Mouse (Mus musculus) heart, embryonic 14.5 days (tissue): ENCODE measurements at regions not wholly inside any gene's neighbourhood (a gene's known extent, or its start where the extent isn't known, plus 50 kb on each side); places are given as distances from the start of the nearest gene placed in this dataset.

Source experiments
- ATAC-seq: fragments of 200-750 bp; cut with Nextera tagmentation; 2 replicates; pipeline ENCODE4 v1.8.0; 2017; ENCODE audit warnings: low read depth, moderate TSS enrichment; ENCODE audit not compliant: insufficient number of reproducible peaks, insufficient read depth, low FRiP score
- H3K27ac ChIP-seq, 2 experiments: fragments of 200-500 bp in 1 of 2; fragments of 300-500 bp in 1 of 2; sonication (generic) in 1 of 2; replicated peaks in 1 of 2; 2 replicates each; pipeline ENCODE4 v1.5.1; 2012 to 2014; ENCODE audit warnings: low read depth in 2 of 2, low read length in 2 of 2, control low read depth in 1 of 2, mild to moderate bottlenecking in 1 of 2, mixed read lengths in 1 of 2; ENCODE audit not compliant: control insufficient read depth in 1 of 2, insufficient read depth in 1 of 2
- H3K27me3 ChIP-seq: fragments of 300-500 bp; sonication (generic); 2 replicates; pipeline ENCODE4 v1.6.1; 2014; ENCODE audit warnings: mild to moderate bottlenecking, low read length, control low read depth; ENCODE audit not compliant: control insufficient read depth, insufficient read depth
- H3K36me3 ChIP-seq: fragments of 300-500 bp; sonication (generic); 2 replicates; pipeline ENCODE4 v1.6.1; 2014; ENCODE audit warnings: mild to moderate bottlenecking, control low read depth, low read length, mixed read lengths; ENCODE audit not compliant: control insufficient read depth, insufficient read depth
- H3K4me1 ChIP-seq, 2 experiments: fragments of 200-500 bp in 1 of 2; fragments of 300-500 bp in 1 of 2; sonication (generic) in 1 of 2; 2 replicates each; pipeline ENCODE4 v1.6.1; 2012 to 2014; ENCODE audit warnings: low read length in 2 of 2, control low read depth in 1 of 2, mixed read lengths in 1 of 2; ENCODE audit not compliant: control insufficient read depth in 2 of 2, insufficient read depth in 2 of 2
- H3K4me2 ChIP-seq: fragments of 300-500 bp; sonication (generic); 2 replicates; pipeline ENCODE4 v1.6.1; 2014; ENCODE audit warnings: mild to moderate bottlenecking, low read length
- H3K4me3 ChIP-seq, 2 experiments: fragments of 200-500 bp in 1 of 2; fragments of 300-500 bp in 1 of 2; sonication (generic) in 1 of 2; 2 replicates each; pipeline ENCODE4 v1.5.1; 2012 to 2014; ENCODE audit warnings: low read length in 2 of 2, mild to moderate bottlenecking in 2 of 2, control low read depth in 1 of 2, low read depth in 1 of 2, moderate library complexity in 1 of 2; ENCODE audit not compliant: control insufficient read depth in 1 of 2, insufficient read depth in 1 of 2
- H3K9ac ChIP-seq: fragments of 300-500 bp; sonication (generic); 2 replicates; pipeline ENCODE4 v1.6.1; 2014; ENCODE audit warnings: mild to moderate bottlenecking, low read length
- H3K9me3 ChIP-seq: fragments of 300-500 bp; sonication (generic); 2 replicates; pipeline ENCODE4 v1.6.1; 2016; ENCODE audit warnings: low read length, control low read depth; ENCODE audit not compliant: control insufficient read depth
- WGBS: fragments of 180-500 bp; shearing (Covaris S2); extraction: QIAGEN DNeasy Blood & Tissue Kit; methylation state at CpG from one replicate; pipeline ENCODE4 v1.1.7; 2014; 5-methylcytosine and 5-hydroxymethylcytosine counted together

GRCm38 (mm10) chr10:37409749-37410148 lies 271.0 kb upstream of the Marcks start:
- H3K4me2 ChIP-seq: no peak overlapping the region
- ATAC-seq: no peak
- no peak overlapping the region for H3K9ac ChIP-seq
- H3K4me1 ChIP-seq: no peaks in the 10 kb centered on the region
- 69% methylated on average over 1 of the region's 1 CpGs for WGBS
- no peaks in the 10 kb centered on the region for H3K27me3 ChIP-seq
- H3K4me3 ChIP-seq: no peak overlapping the region
- no peak overlapping the region for H3K27ac ChIP-seq
- no peaks in the 10 kb centered on the region for H3K9me3 ChIP-seq
- no peaks in the 10 kb centered on the region for H3K36me3 ChIP-seq

DNA sequence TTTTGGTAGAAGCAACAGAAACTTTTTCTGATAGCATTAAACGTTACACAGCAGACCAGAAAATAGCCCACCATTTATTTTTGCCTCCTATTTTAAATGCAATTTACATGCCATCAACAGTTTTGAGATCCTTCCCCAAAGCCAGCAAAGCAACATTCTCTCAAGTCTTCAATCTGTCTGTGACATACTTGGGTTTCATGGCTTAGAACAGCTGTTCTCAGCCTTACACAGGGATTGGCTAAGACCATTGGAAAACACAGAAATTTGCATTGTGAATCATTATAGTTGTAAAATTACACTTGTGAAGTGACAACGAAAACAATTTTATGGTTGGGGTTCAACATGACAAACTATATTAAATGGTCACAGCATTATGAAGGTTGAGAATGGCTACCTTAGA lies 268.8 kb upstream of the Marcks start:
- no peak overlapping the region for H3K4me3 ChIP-seq
- ATAC-seq: no peak
- H3K27ac ChIP-seq: no peak overlapping the region
- no peaks in the 10 kb centered on the region for H3K27me3 ChIP-seq
- H3K36me3 ChIP-seq: no peaks in the 10 kb centered on the region
- 90% methylated on average over 2 of the region's 2 CpGs for WGBS
- no peak overlapping the region for H3K4me2 ChIP-seq
- H3K9ac ChIP-seq: no peak overlapping the region
- no peaks in the 10 kb centered on the region for H3K9me3 ChIP-seq
- H3K4me1 ChIP-seq: no peaks in the 10 kb centered on the region

- 90% methylated on average over 4 of the region's 4 CpGs for WGBS
- Histone ChIP-seq H3K27ac (no peak overlapping the region), H3K9ac (no peak overlapping the region), H3K36me3 (no peaks in the 10 kb centered on the region), H3K4me1 (peaks cover 2 to 11% of the 10 kb centered on the region in 2 experiments; a peak in 3 of 4 replicates), H3K27me3 (no peaks in the 10 kb centered on the region), H3K4me2 (no peak overlapping the region), H3K9me3 (no peaks in the 10 kb centered on the region), H3K4me3 (no peak overlapping the region)
- no peak for ATAC-seq
Observed at GRCm38 (mm10) chr10:37404933-37405332, 266.2 kb upstream of the Marcks start.

GRCm38 (mm10) chr10:37404407-37404806 lies 265.7 kb upstream of the Marcks start:
- no peak overlapping the region for H3K9ac ChIP-seq
- ATAC-seq: no peak
- H3K27ac ChIP-seq: no peak overlapping the region
- H3K9me3 ChIP-seq: no peaks in the 10 kb centered on the region
- H3K27me3 ChIP-seq: no peaks in the 10 kb centered on the region
- H3K36me3 ChIP-seq: no peaks in the 10 kb centered on the region
- H3K4me3 ChIP-seq: no peak overlapping the region
- no peak overlapping the region for H3K4me2 ChIP-seq
- peaks cover 2 to 11% of the 10 kb centered on the region in 2 experiments; a peak in 3 of 4 replicates for H3K4me1 ChIP-seq

GRCm38 (mm10) chr10:37402376-37402775 lies 263.7 kb upstream of the Marcks start:
- Histone ChIP-seq H3K9ac (no peak overlapping the region), H3K27ac (no peak overlapping the region), H3K4me3 (no peak overlapping the region), H3K36me3 (no peaks in the 10 kb centered on the region), H3K4me2 (no peak overlapping the region), H3K27me3 (no peaks in the 10 kb centered on the region), H3K4me1 (peaks cover 6 to 14% of the 10 kb centered on the region in 2 experiments), H3K9me3 (no peaks in the 10 kb centered on the region)
- 83% methylated on average over 1 of the region's 1 CpGs for WGBS
- ATAC-seq: no peak

GRCm38 (mm10) chr10:37400991-37401390 lies 262.3 kb upstream of the Marcks start:
- 15% methylated on average over 1 of the region's 1 CpGs for WGBS
- Histone ChIP-seq H3K4me3 (no peak overlapping the region), H3K4me2 (no peak overlapping the region), H3K27me3 (no peaks in the 10 kb centered on the region), H3K9me3 (no peaks in the 10 kb centered on the region), H3K4me1 (peaks cover 9 to 14% of the 10 kb centered on the region in 2 experiments), H3K9ac (no peak overlapping the region), H3K27ac (0 out of 4 replicates have a peak overlapping the region, but pooled peaks of 1 of the 2 experiments have one; percentile 27), H3K36me3 (no peaks in the 10 kb centered on the region)
- no peak for ATAC-seq

DNA sequence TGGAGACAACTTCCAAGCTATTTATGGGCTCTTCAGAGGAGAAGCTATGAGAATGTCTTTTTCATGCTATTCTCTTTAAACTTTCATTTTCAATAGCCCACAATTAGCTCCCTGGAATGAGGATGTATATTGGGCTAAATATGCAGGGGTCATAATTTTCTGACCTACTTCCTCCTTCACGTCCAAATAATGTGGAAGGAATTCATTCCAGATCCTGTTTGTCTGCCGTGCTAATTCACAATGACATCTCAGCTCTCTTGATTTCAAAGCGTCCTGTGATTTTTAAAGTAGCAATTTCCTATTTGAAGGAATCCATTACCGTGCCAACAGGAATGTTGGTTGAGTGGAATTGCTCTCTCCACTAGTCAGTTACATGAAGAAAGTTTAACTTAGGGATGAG lies 261.7 kb upstream of the Marcks start:
- ATAC-seq: no peak
- Histone ChIP-seq H3K4me3 (no peak overlapping the region), H3K9me3 (no peaks in the 10 kb centered on the region), H3K4me2 (peak overlapping the region; percentile 17), H3K4me1 (peaks cover 9 to 14% of the 10 kb centered on the region in 2 experiments), H3K9ac (no peak overlapping the region), H3K36me3 (no peaks in the 10 kb centered on the region), H3K27ac (no peak overlapping the region), H3K27me3 (no peaks in the 10 kb centered on the region)
- 20% methylated on average over 4 of the region's 4 CpGs for WGBS

- peaks cover 9 to 14% of the 10 kb centered on the region in 2 experiments for H3K4me1 ChIP-seq
- no peaks in the 10 kb centered on the region for H3K9me3 ChIP-seq
- peak overlapping the region; percentile 63 for H3K4me2 ChIP-seq
- no peaks in the 10 kb centered on the region for H3K36me3 ChIP-seq
- H3K27ac ChIP-seq: peak overlapping the region; percentile 75 to 81
- H3K27me3 ChIP-seq: no peaks in the 10 kb centered on the region
- peak; percentile 94 for ATAC-seq
- H3K9ac ChIP-seq: peak overlapping the region; percentile 57
- 2% methylated on average over 18 of the region's 18 CpGs for WGBS
- peak overlapping the region; percentile 26 to 36 for H3K4me3 ChIP-seq
Observed at GRCm38 (mm10) chr10:37397271-37397991, 258.7 kb upstream of the Marcks start.
